Mouse (Mus musculus) lung, embryonic 16.5 days (tissue): ENCODE data around the gene Apol6. TPM values are rescaled to one million over a fixed set of nuclear protein-coding genes. Genes with fewer than 3 reads are reported as not detected.

Source experiments
- ATAC-seq: fragments of 200-750 bp; cut with Nextera tagmentation; 2 replicates; pipeline ENCODE4 v1.8.0; 2017; ENCODE audit warnings: low read depth, mild to moderate bottlenecking, moderate library complexity
- H3K27ac ChIP-seq: fragments of 300-500 bp; sonication (generic); 2 replicates; pipeline ENCODE4 v1.5.1; 2014; ENCODE audit warnings: mild to moderate bottlenecking, control low read depth, low read length
- H3K27me3 ChIP-seq: fragments of 300-500 bp; sonication (generic); 2 replicates; pipeline ENCODE4 v1.6.1; 2014; ENCODE audit warnings: low read depth, low read length, mixed read lengths; ENCODE audit not compliant: control insufficient read depth, insufficient read depth
- H3K36me3 ChIP-seq: fragments of 300-500 bp; sonication (generic); 2 replicates; pipeline ENCODE4 v1.6.1; 2014; ENCODE audit warnings: low read length; ENCODE audit not compliant: control insufficient read depth, insufficient read depth
- H3K4me1 ChIP-seq: fragments of 300-500 bp; sonication (generic); replicated peaks from 2 replicates; pipeline ENCODE4 v1.6.1; 2014; ENCODE audit warnings: low read length, mixed read lengths; ENCODE audit not compliant: control insufficient read depth, insufficient read depth
- H3K4me2 ChIP-seq: fragments of 300-500 bp; sonication (generic); 2 replicates; pipeline ENCODE4 v1.6.1; 2014; ENCODE audit warnings: low read depth, low read length, control low read depth
- H3K4me3 ChIP-seq: fragments of 300-500 bp; sonication (generic); 2 replicates; pipeline ENCODE4 v1.5.1; 2014; ENCODE audit warnings: mild to moderate bottlenecking, low read length, control low read depth
- H3K9ac ChIP-seq: fragments of 300-500 bp; sonication (generic); 2 replicates; pipeline ENCODE4 v1.6.1; 2014; ENCODE audit warnings: low read length, control low read depth
- H3K9me3 ChIP-seq: fragments of 300-500 bp; sonication (generic); 2 replicates; pipeline ENCODE4 v1.6.1; 2016; ENCODE audit warnings: low read length; ENCODE audit not compliant: control insufficient read depth
- WGBS: fragments of 180-500 bp; shearing (Covaris S2); extraction: QIAGEN DNeasy Blood & Tissue Kit; methylation state at CpG from one replicate; pipeline ENCODE4 v1.1.7; 2014; 5-methylcytosine and 5-hydroxymethylcytosine counted together
- polyA plus RNA-seq: library from polyadenylated mRNA; unstranded; fragments of >200 nt; fragmentation: Nextera tagmentation; extraction: Ambion mirVana; gene quantifications from 2 replicates; pipeline ENCODE4 v1.2.1, GENCODE M21; 2015

Gene Apol6
- polyA plus RNA-seq, 1 experiment from 2014 or later, result 0.06 TPM

GRCm38 (mm10) chr15:77014985-77015384 is 29.5 kb upstream of the Apol6 start:
- no peaks in the 10 kb centered on the region for H3K9me3 ChIP-seq
- H3K4me1 ChIP-seq, result peaks cover 19% of the 10 kb centered on the region
- no peak overlapping the region for H3K4me3 ChIP-seq
- no peak overlapping the region for H3K4me2 ChIP-seq
- 65% methylated on average over 4 of the region's 4 CpGs for WGBS
- no peaks in the 10 kb centered on the region for H3K27me3 ChIP-seq
- H3K27ac ChIP-seq, result no peak overlapping the region
- no peaks in the 10 kb centered on the region for H3K36me3 ChIP-seq
- no peak for ATAC-seq
- H3K9ac ChIP-seq, result no peak overlapping the region; the same call in 1 of the 2 replicates

- Histone ChIP-seq H3K36me3 (no peaks in the 10 kb centered on the region), H3K27ac (no peak overlapping the region), H3K9ac (no peak overlapping the region), H3K27me3 (no peaks in the 10 kb centered on the region), H3K4me3 (no peak overlapping the region), H3K4me2 (no peak overlapping the region), H3K4me1 (peaks cover 19% of the 10 kb centered on the region), H3K9me3 (no peaks in the 10 kb centered on the region)
- WGBS, result 91% methylated on average over 6 of the region's 6 CpGs
- no peak for ATAC-seq
Observed at GRCm38 (mm10) chr15:77016509-77016908, 28.0 kb upstream of the Apol6 start.

- peaks cover 19% of the 10 kb centered on the region for H3K4me1 ChIP-seq
- no peak overlapping the region for H3K27ac ChIP-seq
- H3K9ac ChIP-seq, result no peak overlapping the region
Observed at GRCm38 (mm10) chr15:77017897-77018296, 26.6 kb upstream of the Apol6 start.

GRCm38 (mm10) chr15:77018740-77019340 is 25.7 kb upstream of the Apol6 start:
- Histone ChIP-seq H3K36me3 (no peaks in the 10 kb centered on the region), H3K4me3 (no peak overlapping the region), H3K4me1 (peaks cover 11% of the 10 kb centered on the region), H3K27me3 (no peaks in the 10 kb centered on the region), H3K9ac (no peak overlapping the region), H3K27ac (no peak overlapping the region), H3K9me3 (no peaks in the 10 kb centered on the region), H3K4me2 (no peak overlapping the region)
- no peak for ATAC-seq
- WGBS, result 52% methylated on average over 6 of the region's 6 CpGs

More at GRCm38 (mm10) chr15:77017897-77018296, 26.6 kb upstream of the Apol6 start:
- Histone ChIP-seq H3K9me3 (no peaks in the 10 kb centered on the region), H3K4me2 (no peak overlapping the region), H3K36me3 (no peaks in the 10 kb centered on the region), H3K27me3 (no peaks in the 10 kb centered on the region), H3K4me3 (no peak overlapping the region)
- ATAC-seq, result no peak

DNA sequence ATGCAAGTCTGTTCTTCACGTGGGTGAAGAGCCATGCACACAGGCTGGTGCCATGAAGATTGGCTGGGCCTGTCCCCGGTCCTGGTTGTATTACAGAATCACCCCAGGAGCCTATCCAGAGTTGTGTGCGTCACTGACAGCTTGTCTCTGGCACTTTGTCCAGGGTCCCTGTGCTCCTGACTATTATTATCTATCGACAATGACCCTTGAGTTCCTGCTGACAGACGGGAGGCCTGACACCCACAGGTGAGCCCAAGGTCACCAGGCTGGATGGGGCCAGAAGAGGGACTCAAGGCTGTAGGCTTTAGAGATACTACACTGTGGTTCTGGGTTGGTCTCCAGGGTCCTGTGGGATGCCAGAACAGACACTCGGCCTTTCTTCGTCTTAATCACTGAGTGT is 25.0 kb upstream of the Apol6 start:
- peaks cover 4% of the 10 kb centered on the region for H3K4me1 ChIP-seq
- H3K27me3 ChIP-seq, result no peaks in the 10 kb centered on the region
- H3K4me3 ChIP-seq, result no peak overlapping the region
- WGBS, result 54% methylated on average over 7 of the region's 7 CpGs
- no peak overlapping the region for H3K4me2 ChIP-seq
- H3K9ac ChIP-seq, result no peak overlapping the region
- ATAC-seq, result no peak
- H3K9me3 ChIP-seq, result no peaks in the 10 kb centered on the region
- H3K36me3 ChIP-seq, result no peaks in the 10 kb centered on the region
- no peak overlapping the region for H3K27ac ChIP-seq

GRCm38 (mm10) chr15:77020136-77020535 is 24.4 kb upstream of the Apol6 start:
- Histone ChIP-seq H3K4me2 (no peak overlapping the region), H3K4me1 (no peaks in the 10 kb centered on the region; the same call in 1 of the 2 replicates)
- WGBS, result 80% methylated on average over 4 of the region's 4 CpGs

GRCm38 (mm10) chr15:77021056-77021455 is 23.5 kb upstream of the Apol6 start:
- no peaks in the 10 kb centered on the region for H3K9me3 ChIP-seq
- H3K9ac ChIP-seq, result no peak overlapping the region
- H3K36me3 ChIP-seq, result no peaks in the 10 kb centered on the region
- H3K27me3 ChIP-seq, result no peaks in the 10 kb centered on the region
- no peak overlapping the region for H3K27ac ChIP-seq
- H3K4me2 ChIP-seq, result no peak overlapping the region
- no peak overlapping the region for H3K4me3 ChIP-seq
- H3K4me1 ChIP-seq, result no peaks in the 10 kb centered on the region
- 72% methylated on average over 3 of the region's 3 CpGs for WGBS
- ATAC-seq, result no peak

More at GRCm38 (mm10) chr15:77020136-77020535, 24.4 kb upstream of the Apol6 start:
- Histone ChIP-seq H3K9me3 (no peaks in the 10 kb centered on the region), H3K27me3 (no peaks in the 10 kb centered on the region), H3K9ac (no peak overlapping the region), H3K4me3 (no peak overlapping the region), H3K27ac (no peak overlapping the region), H3K36me3 (no peaks in the 10 kb centered on the region)
- no peak for ATAC-seq

GRCm38 (mm10) chr15:77021851-77022250 is 22.7 kb upstream of the Apol6 start:
- Histone ChIP-seq H3K4me1 (no peaks in the 10 kb centered on the region), H3K27me3 (no peaks in the 10 kb centered on the region), H3K9me3 (no peaks in the 10 kb centered on the region), H3K36me3 (no peaks in the 10 kb centered on the region), H3K9ac (no peak overlapping the region), H3K27ac (no peak overlapping the region), H3K4me3 (no peak overlapping the region), H3K4me2 (no peak overlapping the region)
- 54% methylated on average over 4 of the region's 4 CpGs for WGBS
- ATAC-seq, result no peak

GRCm38 (mm10) chr15:77022401-77022957 is 22.1 kb upstream of the Apol6 start:
- WGBS, result 64% methylated on average over 5 of the region's 5 CpGs
- H3K9ac ChIP-seq, result no peak overlapping the region
- ATAC-seq, result no peak
- no peak overlapping the region for H3K27ac ChIP-seq
- H3K9me3 ChIP-seq, result no peaks in the 10 kb centered on the region
- H3K27me3 ChIP-seq, result no peaks in the 10 kb centered on the region
- no peaks in the 10 kb centered on the region for H3K36me3 ChIP-seq
- no peaks in the 10 kb centered on the region for H3K4me1 ChIP-seq
- no peak overlapping the region for H3K4me3 ChIP-seq
- no peak overlapping the region for H3K4me2 ChIP-seq
